Mouse (Mus musculus) spleen, adult 2 months (tissue): ENCODE measurements at regions not wholly inside any gene's neighbourhood (a gene's known extent, or its start where the extent isn't known, plus 50 kb on each side); places are given as distances from the start of the nearest gene placed in this dataset.

Source experiments
- DNase-seq, 2 experiments: peaks; one replicate each; pipeline versions ENCODE4 v3.0.0 to v3.0.0-alpha.2; 2012 to 2021; ENCODE audit warnings: low spot score in 2 of 2, low read depth in 1 of 2
- H3K27ac ChIP-seq: fragments of 200-500 bp; 2 replicates; pipeline ENCODE4 v1.5.1; 2012; ENCODE audit warnings: low read length, inconsistent platforms; ENCODE audit not compliant: insufficient read depth
- H3K27me3 ChIP-seq: fragments of 200-500 bp; 2 replicates; pipeline ENCODE4 v1.6.1; 2012; ENCODE audit warnings: mild to moderate bottlenecking, moderate library complexity, low read length, inconsistent platforms; ENCODE audit not compliant: control insufficient read depth, insufficient read depth
- H3K36me3 ChIP-seq: fragments of 200-500 bp; 2 replicates; pipeline ENCODE4 v1.6.1; 2012; ENCODE audit warnings: mild to moderate bottlenecking, low read length, inconsistent platforms; ENCODE audit not compliant: control insufficient read depth, insufficient read depth
- H3K4me1 ChIP-seq: fragments of 200-500 bp; 2 replicates; pipeline ENCODE4 v1.6.1; 2011; ENCODE audit warnings: inconsistent platforms; ENCODE audit not compliant: control insufficient read depth, insufficient read depth, insufficient read length
- H3K4me3 ChIP-seq: fragments of 200-500 bp; 2 replicates; pipeline ENCODE4 v1.5.1; 2011; ENCODE audit warnings: mild to moderate bottlenecking, inconsistent platforms; ENCODE audit not compliant: insufficient read depth, insufficient read length; ENCODE audit errors: extremely low read depth
- CTCF ChIP-seq: fragments of 200-500 bp; IDR thresholded peaks from 2 replicates; pipeline ENCODE4 v1.5.1; 2011; ENCODE audit warnings: mild to moderate bottlenecking, inconsistent platforms; ENCODE audit not compliant: insufficient read depth, insufficient read length, insufficient replicate concordance; ENCODE audit errors: extremely low read depth
- POLR2A ChIP-seq: fragments of 200-500 bp; IDR thresholded peaks from 2 replicates; pipeline ENCODE4 v1.6.1; 2011; ENCODE audit warnings: low read depth, low read length, inconsistent platforms
- WGBS: fragments of 180-500 bp; shearing (Covaris S2); methylation state at CpG from one replicate; pipeline ENCODE4 v1.1.7; 2018; 5-methylcytosine and 5-hydroxymethylcytosine counted together

DNA sequence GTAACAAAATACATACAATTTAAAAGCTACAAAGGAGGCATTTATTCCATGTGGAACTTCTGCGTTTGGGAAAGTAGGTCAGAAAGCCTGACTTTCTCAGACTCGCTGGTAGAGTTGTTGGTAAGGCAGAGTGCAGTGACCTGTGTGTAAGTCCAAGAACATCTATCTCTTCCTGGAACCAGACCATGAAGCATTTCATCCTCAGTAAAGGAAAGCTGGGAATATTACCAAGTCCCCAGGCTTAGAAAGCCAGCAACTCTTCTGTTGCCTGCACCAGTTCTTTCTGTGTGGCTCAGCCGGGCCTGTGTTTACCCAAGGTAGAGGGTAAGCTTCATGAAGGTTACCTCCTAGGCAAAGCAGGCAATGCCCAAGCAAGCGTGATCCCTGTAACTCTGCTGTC, 207.0 kb upstream of the Mctp2 start:
- Histone ChIP-seq H3K27me3 (no peaks in the 10 kb centered on the region), H3K4me1 (no peaks in the 10 kb centered on the region), H3K4me3 (no peak overlapping the region), H3K36me3 (no peaks in the 10 kb centered on the region), H3K27ac (no peak overlapping the region)
- no peak for TF ChIP-seq POLR2A
- TF ChIP-seq CTCF: no peak
- no peak for DNase-seq
- WGBS: 94% methylated on average over 4 of the region's 4 CpGs

DNA sequence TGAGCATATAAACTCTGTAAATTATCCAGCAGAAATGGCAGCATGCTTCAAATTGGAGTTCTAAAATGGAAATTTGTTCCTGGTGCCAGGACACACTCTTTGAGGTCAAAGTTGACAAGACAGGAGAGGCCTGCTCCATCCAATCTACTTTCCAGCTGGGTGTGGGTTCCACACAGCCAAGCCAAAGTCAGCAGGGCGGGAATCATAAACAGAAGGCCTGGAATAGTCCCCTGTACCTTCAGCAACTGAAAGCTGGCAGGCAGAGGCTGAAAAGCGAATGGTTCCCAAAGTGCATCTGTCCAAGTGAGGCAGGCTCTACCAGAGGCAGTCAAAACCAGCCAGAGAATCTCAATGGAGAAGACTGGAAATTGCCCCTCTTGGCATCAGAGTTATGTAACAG, 208.4 kb upstream of the Mctp2 start:
- no peak for TF ChIP-seq CTCF
- no peaks in the 10 kb centered on the region for H3K36me3 ChIP-seq
- no peak for DNase-seq
- H3K4me3 ChIP-seq: no peak overlapping the region
- WGBS: 77% methylated on average over 2 of the region's 2 CpGs
- no peaks in the 10 kb centered on the region for H3K4me1 ChIP-seq
- H3K27ac ChIP-seq: no peak overlapping the region
- no peaks in the 10 kb centered on the region for H3K27me3 ChIP-seq

DNA sequence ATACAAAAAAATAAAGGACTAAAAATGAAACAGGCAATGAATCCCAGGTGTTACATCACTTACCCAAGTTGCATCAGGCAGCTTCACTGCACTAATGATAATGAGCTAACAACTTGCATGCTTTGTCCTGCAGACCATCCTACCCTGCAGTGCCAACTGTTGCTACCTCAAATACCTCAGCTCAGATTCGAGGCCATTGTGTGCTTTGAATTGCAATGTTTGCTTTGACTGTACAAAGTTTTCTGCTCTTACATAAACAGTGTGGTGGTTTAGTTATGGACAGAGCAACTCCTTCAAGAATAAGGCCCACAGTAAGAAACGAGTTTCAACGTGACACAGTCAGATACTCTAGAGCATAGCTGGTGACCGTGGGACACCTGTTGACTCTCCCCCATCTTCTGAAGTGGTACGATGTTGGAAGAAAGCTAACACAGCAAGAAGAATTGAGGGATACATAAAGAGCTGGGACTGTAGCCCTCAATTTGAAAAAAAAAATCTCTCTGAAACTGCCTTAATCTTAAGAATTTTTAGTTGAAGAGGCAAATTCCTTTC, 212.1 kb upstream of the Mctp2 start:
- no peak overlapping the region for H3K4me3 ChIP-seq
- no peaks in the 10 kb centered on the region for H3K4me1 ChIP-seq
- no peak for DNase-seq
- H3K36me3 ChIP-seq: no peaks in the 10 kb centered on the region
- 76% methylated on average over 5 of the region's 5 CpGs for WGBS
- H3K27ac ChIP-seq: no peak overlapping the region
- no peaks in the 10 kb centered on the region for H3K27me3 ChIP-seq
- TF ChIP-seq POLR2A: no peak
- no peak for TF ChIP-seq CTCF

DNA sequence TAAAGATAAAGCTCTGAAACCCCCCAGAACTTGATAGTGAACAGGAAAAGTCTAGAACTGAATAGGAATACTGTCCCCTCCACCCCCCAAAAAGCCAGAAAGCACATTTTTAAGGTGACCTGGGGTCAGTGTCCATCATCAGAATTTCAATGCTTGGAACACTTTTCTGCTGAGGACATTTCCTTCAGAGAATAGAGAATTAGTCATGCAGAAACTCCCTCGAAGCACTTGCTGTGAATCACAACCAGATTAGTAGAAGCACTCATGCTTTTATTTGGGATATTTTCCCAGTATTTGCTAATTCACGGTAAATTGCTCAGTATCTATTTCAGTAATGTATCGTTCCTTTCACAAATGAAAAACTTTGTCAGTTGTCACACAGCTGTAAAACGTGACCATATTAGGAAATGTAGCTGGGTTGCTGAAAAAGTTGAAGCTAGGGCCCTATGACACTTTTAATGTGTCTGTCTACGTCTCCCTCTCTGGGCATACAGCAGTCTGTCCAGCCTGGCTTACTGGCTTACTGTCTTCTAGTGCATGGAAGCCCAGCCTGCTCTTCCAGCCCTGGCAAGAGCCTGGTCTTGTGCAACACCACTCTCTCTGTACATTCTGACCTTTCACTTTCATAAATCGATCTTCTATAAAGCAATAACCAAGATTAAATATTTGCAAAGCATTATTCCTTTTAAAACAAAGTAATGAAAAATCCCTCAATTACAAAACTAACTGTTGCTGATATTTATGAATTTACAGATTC, 213.1 kb upstream of the Mctp2 start:
- no peaks in the 10 kb centered on the region for H3K27me3 ChIP-seq
- DNase-seq: no peak
- H3K27ac ChIP-seq: no peak overlapping the region; the same call in 1 of the 2 replicates
- H3K4me1 ChIP-seq: no peaks in the 10 kb centered on the region
- no peaks in the 10 kb centered on the region for H3K36me3 ChIP-seq
- WGBS: 73% methylated on average over 6 of the region's 6 CpGs
- TF ChIP-seq CTCF (no peak), POLR2A (no peak)
- H3K4me3 ChIP-seq: no peak overlapping the region

DNA sequence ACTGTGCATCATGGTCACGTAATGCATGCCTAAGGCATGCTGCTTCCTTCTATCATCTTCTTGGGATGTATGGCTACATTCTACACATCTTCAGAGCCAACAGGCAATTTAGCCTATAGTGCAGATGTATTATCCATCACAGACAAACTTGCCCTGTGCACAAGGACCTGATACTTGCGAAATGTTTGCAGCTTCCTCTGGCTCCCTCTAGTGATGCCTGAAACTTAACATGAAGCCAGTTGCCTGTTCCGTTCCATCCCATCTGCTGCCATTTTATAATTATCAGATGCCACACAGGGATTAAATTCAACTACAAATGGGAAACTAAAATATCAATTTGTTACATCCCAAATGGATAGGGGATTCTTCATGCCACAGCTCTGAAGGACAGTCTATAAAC, 222.5 kb upstream of the Mctp2 start:
- no peak for TF ChIP-seq CTCF
- TF ChIP-seq POLR2A: no peak
- no peak overlapping the region for H3K27ac ChIP-seq
- H3K27me3 ChIP-seq: no peaks in the 10 kb centered on the region
- H3K4me3 ChIP-seq: no peak overlapping the region
- 85% methylated on average over 3 of the region's 3 CpGs for WGBS
- H3K36me3 ChIP-seq: no peaks in the 10 kb centered on the region
- DNase-seq: no peak
- H3K4me1 ChIP-seq: no peaks in the 10 kb centered on the region

DNA sequence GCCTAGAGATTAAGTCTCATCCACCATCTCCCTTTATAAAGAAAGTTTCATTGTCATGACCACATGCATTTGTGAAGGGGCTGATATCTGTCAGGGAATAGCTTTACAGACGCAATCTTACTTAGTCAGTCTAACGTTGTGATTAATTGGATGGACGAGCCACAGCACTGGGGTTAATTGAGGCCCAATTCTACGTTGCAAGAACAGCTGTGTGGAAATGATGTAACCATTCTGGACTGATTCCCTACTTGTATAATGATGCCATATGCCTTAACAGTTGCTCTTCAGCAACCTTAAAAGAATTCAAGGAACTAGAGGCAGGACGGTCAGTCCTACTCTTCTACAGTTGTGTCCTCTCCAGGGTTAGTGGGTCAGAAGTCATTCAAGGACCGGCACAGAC, 231.9 kb upstream of the Mctp2 start:
- DNase-seq: no peak
- H3K27ac ChIP-seq: no peak overlapping the region
- H3K4me1 ChIP-seq: no peaks in the 10 kb centered on the region
- H3K27me3 ChIP-seq: no peaks in the 10 kb centered on the region
- no peaks in the 10 kb centered on the region for H3K36me3 ChIP-seq
- no peak overlapping the region for H3K4me3 ChIP-seq
- 86% methylated on average over 6 of the region's 6 CpGs for WGBS
- no peak for TF ChIP-seq CTCF
- no peak for TF ChIP-seq POLR2A

DNA sequence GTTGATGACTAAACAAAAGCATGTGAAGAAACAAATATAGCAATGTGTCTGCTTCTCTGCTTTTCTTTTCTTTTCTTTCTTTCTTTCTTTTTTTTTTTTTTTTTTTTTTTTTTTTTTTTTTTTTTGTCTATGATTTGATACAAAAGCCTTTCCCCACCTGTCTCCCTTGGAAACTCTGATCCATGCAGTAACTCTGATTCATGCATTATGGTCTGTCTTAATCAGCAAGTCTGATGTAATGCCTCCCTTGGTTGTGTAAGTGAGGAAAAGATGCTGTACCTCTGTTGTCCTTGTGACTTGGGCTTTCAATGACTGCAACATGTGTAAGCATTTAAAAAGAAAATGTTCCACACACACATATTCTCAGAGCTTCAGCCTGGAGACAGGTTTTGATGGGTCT, 233.5 kb upstream of the Mctp2 start:
- Histone ChIP-seq H3K4me3 (no peak overlapping the region), H3K36me3 (no peaks in the 10 kb centered on the region), H3K4me1 (no peaks in the 10 kb centered on the region), H3K27ac (no peak overlapping the region), H3K27me3 (no peaks in the 10 kb centered on the region)
- TF ChIP-seq POLR2A (no peak), CTCF (no peak)
- DNase-seq: no peak
